Mouse (Mus musculus): ENCODE measurements around the gene Gsk3b. TPM values are rescaled to one million over a fixed set of nuclear protein-coding genes. Genes with fewer than 3 reads are reported as not detected.
A peak's percentile ranks its signal among the peaks of the same experiment; 100 is the strongest.
"Not testable (repeated sequence)": the region's sequence is repeated elsewhere in the genome, so short reads cannot be mapped to it uniquely, and the experiment has no call there.

Gsk3b gene
- total RNA-seq, 4 experiments from 2014 or later: 67.6 to 79.6 (median 72.0) TPM

DNA sequence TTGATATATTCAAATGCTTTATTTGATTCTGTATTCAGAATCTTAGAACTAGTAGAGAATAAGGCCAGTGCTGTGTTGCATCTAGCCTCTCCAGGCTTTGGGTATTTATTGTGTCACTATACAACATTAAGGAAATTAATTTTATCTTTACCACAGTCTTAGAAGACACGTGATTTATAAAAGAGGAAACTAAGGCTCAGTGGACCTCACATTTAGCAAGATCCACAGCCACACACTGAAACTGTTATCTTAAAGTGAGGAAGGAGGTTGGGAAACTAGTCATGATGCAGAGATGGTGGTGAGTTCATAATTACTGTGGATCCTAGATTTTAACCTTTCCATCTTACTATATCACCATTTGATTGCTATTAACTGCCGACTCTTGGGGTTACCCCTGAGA is 16.7 kb downstream of the Gsk3b start:
- no peak for DNase-seq

DNA sequence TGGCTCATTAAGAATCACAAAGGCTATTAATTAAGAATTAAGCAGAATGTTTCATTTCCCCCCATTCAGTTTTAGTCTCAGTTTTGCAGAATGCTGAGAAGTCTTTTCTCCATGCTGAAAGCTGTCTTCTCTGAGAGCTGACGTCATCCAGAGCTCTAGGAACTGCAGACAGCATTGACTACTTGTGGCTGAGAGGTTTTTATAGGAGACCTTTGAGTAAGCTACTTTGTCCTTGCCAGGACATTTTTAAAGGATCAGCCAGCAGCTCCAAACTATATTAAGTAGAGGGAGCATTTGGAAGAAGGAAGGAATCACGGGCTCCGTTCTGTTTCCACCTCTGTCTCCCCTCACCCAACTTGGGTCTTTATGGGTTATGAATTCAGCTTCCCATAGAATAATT is 17.7 kb downstream of the Gsk3b start:
- DNase-seq: no peak

DNA sequence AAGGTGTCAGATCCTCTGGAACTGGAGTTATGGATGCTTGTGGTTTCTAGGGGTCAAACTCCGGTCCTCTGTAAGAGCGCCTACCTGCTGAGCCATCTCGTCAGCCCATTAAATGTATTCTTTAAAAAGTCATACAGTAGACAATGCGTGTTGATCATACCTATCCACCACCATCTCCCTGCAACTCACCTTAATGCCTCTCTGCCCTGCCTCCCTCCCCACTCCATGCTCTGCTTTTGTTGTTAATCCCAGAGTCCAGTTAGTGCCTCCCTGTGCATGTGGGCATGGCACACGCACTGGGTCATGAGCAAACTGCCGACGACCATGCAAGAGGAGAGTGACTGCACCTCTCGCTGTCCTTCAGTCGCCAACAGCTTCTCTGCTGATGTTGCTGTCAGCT is 21.2 kb downstream of the Gsk3b start:
- no peak for DNase-seq

DNA sequence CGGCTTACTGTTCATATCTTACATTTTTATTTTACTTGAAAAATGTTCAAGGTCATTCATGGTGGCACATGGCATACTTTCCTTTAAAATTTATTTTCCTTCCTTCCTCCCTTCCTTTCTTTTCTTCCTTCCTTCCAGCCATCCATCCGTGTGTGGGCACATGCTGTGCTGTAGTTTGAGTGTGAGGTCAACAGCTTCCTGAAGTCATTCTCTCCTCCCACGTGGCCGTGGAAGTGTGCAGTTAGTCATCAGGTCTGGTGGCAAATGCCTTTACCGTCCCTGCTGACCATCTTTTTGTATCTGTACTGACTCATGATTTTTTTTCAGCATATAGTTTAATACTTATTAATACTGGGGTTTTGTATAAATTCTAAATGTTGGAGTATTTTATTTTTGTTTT is 21.8 kb downstream of the Gsk3b start:
- DNase-seq: no peak

DNA sequence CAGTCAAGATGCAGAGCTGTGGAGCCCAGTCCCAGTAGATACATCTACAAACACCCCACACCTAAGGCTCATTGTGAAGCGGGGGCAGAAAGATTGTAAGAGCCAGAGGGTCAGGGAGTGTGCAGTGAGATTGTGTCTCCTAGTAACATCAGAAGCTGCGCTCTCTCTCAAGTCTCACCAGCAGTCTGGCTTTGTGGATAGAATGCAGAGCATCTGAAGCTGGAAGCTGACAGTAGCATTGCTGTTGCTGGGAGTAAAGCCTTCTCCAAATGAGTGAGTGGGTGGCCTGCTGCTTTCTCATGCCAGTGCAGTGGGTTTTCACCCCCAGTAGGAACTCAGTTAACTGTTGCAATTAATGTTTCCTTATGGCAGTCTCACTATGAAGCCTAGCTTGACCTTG is 25.3 kb downstream of the Gsk3b start:
- no peak for DNase-seq

DNA sequence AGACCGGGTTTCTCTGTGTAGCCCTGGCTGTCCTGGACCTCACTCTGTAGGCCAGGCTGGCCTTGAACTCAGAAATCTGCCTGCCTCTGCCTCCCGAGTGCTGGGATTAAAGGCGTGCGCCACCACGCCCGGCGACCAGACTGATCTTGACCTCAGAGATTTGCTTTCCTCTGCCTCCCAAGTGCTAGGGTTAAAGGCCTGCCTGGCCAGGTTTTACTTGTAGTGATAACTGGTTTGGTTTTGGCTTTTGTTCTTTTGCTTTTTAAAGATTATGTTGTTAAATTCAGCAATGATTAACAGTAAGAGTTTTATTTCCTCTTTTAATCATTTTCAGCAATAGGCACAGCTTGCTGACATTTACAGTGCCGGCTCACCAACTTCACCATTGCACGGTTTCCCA is 29.1 kb downstream of the Gsk3b start:
- DNase-seq: not testable (repeated sequence)

DNA sequence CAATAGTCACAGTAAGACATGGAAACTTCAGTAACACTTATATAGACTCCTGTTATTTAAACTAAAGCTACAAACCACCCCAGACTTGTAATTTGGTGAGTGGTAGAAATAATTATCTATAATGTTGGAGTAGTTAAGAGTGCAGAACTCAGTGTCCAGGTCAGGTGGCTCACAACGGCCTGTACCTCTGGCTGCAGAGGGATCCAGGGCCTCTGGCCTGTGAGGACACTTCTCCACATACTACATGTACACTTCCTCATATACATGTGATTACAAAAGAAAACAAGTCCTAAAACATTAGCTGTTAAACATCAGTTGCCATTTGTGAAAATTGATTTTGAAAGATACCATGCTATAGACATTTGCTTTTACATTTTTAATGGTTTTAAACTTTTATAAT is 29.9 kb downstream of the Gsk3b start:
- no peak for DNase-seq

DNA sequence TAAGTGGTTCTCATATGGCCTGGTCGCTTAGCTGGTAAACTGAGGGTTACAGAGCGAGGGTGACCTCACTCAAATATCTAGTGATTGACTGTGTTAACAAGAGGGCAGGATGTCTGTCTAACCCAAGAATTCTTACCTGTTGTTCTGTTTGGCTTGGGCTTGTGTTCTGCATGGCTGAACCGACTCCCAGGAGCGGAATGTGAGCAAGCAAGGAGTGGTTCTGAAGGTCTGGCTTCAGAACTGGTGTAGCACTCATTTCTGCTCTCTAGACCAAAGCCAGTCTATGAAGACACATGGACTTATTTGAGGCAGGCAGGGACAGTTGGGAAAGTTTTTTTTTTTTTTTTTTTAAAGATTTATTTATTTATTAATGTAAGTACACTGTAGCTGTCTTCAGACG is 30.5 kb downstream of the Gsk3b start:
- DNase-seq: no peak

DNA sequence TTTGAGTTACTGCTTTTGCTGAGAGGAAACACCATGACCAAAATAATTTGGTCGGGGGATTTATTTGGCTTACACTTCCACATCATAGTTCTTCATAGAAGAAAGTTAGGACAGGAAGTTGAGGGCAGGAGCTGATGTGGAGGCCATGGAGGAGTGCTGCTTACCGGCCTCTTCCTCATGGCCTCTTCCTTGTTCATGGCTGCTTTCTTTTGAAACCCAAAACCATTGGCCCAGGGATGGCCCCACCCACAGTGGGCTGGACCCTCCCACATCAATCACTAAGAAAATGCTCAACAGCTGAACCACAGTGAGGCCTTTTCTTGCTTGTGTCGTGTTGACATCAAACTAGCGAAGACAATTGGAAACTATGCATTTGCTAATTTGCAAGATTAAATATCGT is 40.4 kb downstream of the Gsk3b start:
- DNase-seq: no peak

DNA sequence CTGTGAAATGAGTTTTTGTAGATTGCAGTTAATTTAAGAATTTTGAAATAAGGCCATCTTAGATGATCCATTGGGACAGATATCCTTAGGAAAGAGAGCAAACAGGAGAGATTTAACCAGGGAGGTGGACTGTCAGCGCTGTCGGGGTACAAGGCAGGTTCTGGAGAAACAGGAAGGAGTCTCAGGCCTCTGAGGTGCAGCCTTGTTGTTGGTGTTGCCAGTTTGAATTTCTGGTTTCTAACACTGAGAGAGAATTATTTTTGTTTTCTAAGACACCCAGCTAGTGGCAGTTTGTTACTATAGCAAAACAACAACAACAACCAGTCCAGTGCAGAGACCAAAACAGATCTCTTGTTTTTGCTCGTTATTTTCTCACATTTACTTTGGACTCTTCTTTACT is 42.2 kb downstream of the Gsk3b start:
- no peak for DNase-seq

DNA sequence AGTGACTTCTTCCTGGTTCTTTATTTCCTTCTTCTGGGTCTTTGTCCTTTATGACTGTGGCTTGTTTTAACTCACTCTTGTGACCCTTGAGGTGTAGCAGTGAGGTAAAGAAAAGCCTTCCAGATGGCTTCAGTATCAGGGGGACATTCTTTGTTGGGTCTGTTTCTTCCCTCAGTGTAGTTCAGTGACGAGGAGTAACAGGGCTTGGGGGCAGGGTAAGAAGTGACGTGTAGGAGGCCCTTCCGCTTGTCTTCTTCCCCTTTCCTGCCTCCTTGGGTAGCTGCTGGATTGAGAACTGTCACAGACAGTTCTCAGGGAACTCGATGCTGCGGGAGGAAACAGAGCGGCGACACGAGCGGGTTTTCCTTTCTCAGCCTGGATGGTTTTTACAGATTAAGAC is 43.0 kb downstream of the Gsk3b start:
- DNase-seq: peak; percentile 20

DNA sequence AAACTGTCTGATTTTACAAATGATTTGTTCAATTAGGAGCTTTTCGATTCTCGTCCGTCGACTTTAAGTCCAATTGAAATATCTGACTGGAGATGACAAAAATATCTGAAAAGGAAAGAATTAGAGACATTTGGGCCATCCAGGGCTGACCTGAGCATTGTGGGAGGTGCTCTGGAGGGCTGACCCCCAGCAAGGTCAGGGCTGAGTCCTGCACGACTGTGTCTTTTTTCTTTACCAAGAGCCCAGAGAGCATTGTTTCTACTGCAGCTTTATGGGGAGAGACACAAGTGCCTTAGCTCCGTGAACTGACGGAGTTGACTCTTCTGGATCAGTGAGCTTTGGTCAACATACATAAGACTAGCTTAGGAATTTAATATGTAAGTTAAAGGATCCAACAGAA is 43.4 kb downstream of the Gsk3b start:
- DNase-seq: no peak

DNA sequence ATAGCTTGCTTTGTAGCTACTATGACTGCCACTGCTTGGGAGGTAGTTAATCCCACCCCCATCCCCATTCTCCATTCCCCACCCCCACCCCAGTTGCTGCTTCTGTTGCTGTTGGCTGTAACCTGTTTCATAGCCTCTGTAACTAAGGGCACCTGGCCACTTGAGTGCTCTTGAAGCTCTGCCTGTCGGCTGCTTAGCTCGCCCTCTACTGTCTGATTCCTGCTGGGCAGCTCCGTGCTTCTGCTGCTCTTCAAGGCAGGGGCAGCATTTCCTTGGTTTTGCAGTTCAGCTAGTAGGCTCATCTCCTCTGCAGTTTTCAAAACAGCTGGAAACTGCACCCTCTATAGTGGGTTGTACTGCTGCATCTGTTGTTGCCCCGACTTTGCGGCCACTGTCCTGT is 48.5 kb downstream of the Gsk3b start:
- no peak for DNase-seq

DNA sequence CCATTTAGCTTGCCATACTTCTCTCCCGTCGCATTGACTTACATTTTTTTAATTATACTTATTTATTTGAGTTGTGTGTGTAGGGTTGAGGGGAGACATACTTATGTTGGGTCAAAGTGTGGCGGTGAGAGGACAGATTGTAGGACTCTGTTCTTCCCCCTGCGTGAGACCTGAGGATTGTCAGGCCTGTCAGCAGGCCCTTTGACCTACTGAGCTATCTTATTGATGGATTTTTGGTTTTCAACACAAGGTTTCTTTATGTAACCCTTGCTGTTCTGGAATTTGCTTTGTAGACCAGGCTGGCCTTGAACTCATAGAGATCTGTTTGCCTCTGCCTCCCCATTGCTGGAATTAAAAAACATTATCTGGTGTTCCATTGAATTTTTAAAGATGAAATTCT is 56.1 kb downstream of the Gsk3b start:
- no peak for DNase-seq

DNA sequence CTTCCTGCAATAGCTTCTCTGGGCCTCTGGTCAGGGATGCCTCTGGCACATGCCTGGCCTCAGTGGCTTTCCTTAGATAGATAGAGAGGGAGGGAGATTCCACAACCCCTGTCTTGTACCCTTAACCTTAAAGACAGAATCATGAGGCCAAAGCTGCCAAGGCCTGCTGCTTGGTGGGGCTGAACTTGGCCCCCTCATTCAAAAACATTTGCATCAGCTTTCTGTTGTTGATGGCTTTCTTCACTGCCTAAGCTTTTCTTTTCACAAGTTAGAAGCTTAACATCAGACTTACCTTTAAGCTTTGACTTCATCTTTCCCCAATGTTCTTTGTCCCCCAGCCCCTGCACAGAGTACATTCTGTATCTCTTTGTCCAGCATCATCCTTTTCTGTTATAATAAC is 61.8 kb downstream of the Gsk3b start:
- no peak for DNase-seq

DNA sequence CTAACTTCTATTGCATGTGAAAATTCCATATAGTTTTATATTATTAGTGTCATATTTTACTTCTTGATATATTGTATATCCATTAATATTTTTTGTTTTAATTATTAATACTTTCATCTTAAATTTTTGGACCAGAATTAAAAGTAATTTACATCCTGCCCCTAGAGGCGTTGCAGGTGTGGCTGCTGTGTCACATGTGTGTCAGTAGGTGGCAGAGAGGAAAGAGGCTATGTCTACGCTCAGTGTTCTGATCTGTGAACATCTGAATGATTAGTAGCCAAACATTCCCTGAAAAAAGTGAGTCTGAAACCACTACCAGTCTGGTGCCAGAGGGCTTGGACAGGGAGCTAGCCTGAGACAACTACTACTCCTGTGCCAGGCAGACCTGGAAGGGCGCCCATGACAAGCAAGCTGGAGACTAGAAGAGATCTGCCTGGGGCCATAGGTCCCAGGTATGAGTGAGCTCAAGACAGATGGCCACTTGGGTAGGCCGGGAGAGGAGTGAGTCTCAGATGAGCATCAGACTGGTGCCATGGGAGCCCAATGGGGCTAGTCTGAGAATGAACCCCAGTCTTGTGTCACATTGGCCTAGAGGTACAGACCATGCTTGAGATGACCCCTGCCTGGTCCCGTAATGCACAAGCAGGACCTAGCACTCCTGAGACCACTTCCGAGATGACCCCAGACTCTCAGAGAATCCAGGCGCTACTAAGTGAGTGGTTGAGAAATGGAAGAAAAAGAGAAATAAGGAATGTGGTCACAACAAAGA is 69.2 kb downstream of the Gsk3b start:
- DNase-seq: no peak

DNA sequence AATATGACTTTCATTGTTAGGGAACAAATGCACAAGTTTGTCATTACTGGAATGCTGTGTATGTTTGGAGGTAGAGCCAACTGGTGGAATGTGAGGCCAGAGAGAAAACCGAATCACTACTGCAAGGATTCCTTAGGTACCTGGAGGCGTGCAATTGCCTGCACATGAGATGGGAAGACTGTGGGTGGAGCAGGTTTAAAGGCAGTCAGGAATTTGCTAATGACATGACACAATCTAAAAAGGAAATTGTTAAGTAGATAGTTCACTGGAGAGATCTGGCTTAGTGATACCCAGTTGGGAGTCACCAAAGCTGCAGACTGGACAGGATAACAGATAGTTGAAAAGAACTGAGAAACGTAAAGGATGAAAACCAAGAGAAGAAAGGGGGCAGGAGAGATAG is 73.2 kb downstream of the Gsk3b start:
- no peak for DNase-seq

DNA sequence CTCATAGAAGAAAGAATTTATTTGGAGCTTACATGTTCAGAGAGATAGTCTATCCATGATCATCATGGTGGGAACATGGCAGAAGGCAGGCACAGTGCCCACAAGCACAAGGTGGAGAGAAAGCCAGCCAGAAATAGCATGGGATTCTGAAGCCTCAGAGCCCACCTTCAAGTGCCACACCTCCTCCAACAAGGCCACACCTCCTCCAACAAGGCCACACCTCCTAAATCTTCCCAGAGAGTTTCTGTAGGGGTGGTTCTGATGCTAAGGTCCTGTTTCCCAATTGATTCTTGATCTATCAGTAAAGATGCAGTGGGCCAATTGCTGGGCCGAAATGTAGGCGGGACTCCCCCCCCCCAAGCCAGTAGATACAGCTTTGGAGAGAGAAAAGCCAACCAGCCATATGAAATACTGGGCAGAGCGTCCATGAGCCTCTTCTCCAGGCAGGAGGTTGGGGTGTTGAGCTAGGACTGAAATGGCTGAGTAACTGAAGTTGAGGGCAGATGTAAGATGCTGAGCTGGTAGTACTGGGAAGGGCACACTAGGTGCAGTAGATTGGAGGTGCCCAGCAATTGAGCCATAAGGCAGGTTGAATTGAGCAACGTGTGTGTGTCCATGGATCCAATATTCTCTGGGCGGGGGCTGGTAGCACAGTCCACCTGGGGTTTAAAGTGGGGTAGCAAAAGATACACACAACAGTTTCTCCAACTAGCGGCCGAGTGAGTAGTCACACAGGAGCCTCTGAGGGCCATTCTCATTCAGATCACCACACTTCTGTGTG is 76.2 kb downstream of the Gsk3b start:
- no peak for DNase-seq

DNA sequence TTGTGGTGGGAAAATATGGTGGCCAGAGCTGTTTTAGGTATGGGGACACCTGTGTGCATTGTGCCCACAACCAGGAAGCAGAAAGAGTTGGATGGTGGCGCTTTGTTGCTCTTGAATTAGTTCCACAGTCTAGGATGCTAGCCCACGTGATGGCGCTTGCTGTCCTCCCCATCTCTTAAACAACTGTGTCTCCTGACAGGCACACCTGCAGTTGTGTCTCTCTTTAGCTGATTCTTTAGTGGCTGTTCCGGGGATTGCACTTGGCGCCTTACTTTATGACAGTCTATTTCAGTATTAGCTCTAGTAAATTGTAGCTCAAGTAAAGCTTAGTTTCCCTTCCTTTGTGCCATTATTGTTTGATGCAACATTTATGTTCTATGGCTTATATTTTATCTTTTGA is 80.2 kb downstream of the Gsk3b start:
- no peak for DNase-seq

DNA sequence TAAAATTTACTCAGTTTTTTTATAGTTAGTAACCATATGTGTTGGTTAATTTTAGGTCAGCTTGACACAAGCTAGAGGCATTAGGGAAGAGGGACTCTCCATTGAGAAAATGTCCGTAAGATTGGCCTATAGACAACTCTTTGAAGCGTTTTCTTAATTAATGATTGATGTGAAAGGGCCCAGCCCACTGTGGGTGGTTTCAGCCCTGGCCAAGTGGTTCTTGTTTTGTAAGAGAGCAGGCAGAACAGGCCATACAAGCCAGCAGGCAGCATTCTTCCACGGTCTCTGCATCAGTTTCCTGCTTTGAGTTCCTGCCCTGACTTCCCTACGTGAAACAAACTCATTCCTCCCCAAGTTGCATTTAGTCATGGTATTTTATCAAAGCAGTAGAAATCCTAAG is 90.3 kb downstream of the Gsk3b start:
- DNase-seq: no peak

DNA sequence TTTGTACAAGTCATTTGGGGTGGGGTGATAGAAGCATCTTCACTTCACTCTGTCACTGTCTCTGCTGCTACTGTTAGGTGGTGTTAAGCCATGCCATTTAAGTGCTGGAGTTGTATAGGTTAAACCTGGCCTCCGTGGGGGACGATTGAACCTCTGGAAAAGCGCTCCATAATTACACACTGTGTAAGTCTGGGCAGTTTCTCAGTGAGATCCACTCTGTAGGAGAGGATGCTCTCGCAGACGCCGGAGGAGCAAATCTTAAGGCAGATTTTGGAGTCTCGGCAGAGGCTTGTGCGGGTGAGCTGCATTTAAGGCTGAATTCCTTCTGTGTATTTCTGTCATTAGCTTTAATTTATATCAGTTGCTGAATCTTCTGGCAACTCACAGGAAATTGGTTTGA is 92.6 kb downstream of the Gsk3b start:
- DNase-seq: no peak

DNA sequence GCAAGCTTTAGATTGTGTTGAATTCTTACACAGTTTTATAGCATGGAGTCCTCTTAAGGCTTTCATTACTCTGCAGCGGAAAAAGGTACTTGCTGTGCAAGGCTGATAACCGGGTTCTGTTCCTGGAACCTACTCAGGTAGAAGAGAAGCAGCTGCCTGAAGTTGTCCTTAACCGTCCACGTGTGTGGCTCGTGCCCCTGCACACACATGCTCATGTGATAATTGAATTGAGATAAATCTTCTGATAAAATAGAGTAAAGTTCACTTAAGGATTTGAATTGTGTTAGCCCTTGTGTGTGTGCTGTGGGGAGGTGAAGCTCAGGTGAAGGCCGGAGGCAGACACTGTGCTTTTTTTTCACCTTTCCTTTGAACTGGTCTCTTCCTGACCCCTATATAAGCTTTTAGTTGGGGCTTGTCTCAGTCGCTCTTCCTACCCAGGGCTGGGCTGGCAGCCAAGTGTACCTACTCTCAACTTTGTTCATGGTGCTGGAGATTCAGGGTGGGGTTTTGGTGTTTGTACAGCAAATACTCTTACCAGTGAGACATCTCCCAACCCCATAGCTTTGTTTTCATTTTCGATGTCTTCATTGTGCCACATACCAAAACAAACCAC is 96.0 kb downstream of the Gsk3b start:
- DNase-seq: no peak

DNA sequence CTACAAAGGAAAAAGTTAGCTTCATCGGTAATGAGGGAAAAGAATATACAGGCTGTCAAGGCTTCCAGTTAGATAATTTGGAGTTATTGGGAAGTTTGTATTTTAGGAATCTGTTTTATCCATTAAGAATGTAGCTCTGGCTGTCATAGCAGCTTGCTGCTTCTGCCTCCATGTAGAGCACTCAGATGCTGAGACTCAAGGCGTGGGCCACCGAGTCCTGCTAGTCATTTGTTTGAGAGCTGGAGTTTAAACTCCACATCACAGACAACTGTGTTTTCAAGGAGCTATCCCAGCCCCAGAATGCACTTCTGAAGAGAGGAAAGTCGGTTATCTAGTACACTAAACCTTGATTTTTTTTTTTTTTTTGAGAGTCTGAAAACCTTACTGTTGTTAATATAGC is 101.2 kb downstream of the Gsk3b start:
- no peak for DNase-seq

DNA sequence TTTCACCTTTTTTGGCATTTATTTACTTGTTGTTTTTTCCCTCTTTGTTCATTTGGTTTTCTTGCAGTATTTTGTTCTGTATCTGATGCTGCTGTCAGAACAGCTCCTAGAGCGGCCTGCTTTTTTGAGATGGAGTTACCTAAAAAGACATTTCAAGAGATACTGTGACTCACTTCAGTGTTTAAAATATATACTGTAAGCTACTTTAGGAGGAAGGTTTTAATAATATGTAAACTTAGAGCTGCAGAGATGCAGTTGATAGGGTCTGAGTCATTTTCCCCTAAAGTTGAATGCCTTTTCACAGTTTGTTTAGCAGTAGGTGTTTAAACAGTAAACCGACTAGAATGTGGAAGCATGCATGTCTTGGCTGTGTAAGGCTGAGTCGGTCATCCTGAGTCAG is 101.7 kb downstream of the Gsk3b start:
- no peak for DNase-seq
